Mouse (Mus musculus): Measurements from ENCODE around the gene Cdca5. TPM values are rescaled to one million over a fixed set of nuclear protein-coding genes. Genes with fewer than 3 reads are reported as not detected.
"Not testable (repeated sequence)": the region's sequence is repeated elsewhere in the genome, so short reads cannot be mapped to it uniquely, and the experiment has no call there.

Cdca5 gene
- polyA plus RNA-seq (2014; fragmentation: Nextera tagmentation; extraction: Ambion mirVana): 6.3 and 6.8 TPM in 2 replicates

DNA sequence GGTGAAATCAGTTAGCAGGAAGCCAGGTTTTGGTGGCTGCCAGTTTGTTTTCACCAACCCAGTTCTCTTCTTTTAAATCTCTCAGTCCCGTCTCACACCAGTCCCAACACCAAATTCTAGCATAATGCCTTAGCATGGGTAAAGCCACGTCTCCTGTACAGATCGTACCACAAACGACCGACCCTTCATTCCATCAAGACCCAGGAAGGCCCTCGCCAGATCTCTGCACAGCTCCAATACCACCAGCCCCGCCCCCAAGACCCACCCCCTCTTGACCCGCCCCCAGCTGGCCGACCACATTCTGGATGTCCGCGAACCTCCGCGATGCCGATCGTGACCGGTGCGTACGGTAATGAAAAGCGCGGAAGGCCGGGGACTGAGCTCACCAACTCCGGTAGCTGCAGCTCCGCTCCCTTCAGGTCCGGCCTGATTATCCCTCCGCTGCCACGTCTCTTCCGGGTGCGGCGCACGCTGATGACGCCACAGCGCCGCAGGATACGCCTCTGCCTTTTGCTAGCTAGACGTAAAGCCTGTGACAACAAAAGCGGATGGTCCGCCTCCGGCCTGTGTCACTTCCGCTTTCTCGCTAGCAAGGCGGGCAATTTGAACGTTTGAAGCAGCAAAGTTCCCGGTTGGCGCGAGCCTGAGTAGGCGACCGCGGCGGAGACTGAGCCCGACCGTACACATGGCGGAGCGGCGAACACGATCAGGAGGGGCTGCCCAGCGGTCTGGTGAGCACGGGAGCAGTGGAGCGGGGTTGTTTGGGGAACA, at the start of gene Cdca5, which contains the start of gene Zfpl1:
Gene Cdca5, plus strand, starts transcription at position 506 of the 771 bp plus-strand sequence.
Gene Zfpl1, minus strand, starts transcription at position 479 of the 771 bp plus-strand sequence.
- Histone ChIP-seq H3K4me3 (replicated peaks; ENCODE audit: low read length) (peak within 1 kb of the TSS; percentile 47), H3K27me3 (ENCODE audit: control insufficient read depth, insufficient read depth, low read length) (no peaks in the 10 kb centered on the region), H3K9ac (peak within 1 kb of the TSS; percentile 68), H3K27ac (peak within 1 kb of the TSS; percentile 26; the same call in 1 of the 2 replicates), H3K4me1 (replicated peaks; ENCODE audit: control insufficient read depth, insufficient read depth, low read length) (peaks cover 14% of the 10 kb centered on the region), H3K4me2 (replicated peaks) (peak within 1 kb of the TSS; percentile 92), H3K9me3 (ENCODE audit: control insufficient read depth, low read length) (no peaks in the 10 kb centered on the region), H3K36me3 (replicated peaks; ENCODE audit: control insufficient read depth, insufficient read depth) (peaks cover 29% of the 10 kb centered on the region)
- ATAC-seq (ENCODE audit: low FRiP score): peak; percentile 91
- peak; percentile 100 for DNase-seq (ENCODE audit: low spot score)
- WGBS: under 1% methylated on average over 58 of the region's 58 CpGs

DNA sequence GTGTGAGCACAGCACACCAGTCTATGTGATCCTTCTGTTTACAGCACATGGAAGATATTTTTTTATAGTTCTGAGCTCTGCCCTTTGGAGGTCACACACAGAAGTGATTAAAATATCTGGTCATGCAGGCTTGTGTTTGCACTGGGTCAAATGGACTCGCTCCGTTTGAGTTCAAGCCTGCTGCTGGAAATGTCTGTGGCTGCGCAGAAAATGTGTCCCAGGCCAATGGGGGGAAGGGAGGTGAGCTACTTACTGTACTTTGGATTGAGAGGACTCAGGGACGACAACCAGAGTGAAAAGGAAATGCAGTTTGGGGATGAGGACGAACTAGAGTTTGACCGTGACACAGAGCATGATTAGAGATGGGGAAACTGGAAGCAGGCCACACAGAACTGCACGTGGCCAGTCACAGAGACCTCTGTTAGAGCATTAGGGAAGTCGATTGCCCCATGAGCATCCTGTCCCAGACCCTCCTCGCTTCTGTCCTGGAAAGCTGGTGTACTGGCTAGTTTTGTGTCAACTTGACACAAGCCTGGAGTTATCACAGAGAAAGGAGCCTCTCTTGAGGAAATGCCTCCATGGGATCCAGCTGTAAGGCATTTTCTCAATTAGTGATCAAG, 48.7 kb upstream of the Cdca5 start:
- H3K4me1 ChIP-seq (replicated peaks; ENCODE audit: control insufficient read depth, insufficient read depth, low read length): no peaks in the 10 kb centered on the region
- H3K27ac ChIP-seq: no peak overlapping the region
- H3K4me3 ChIP-seq (replicated peaks; ENCODE audit: low read length): no peak overlapping the region
- WGBS: 79% methylated on average over 9 of the region's 9 CpGs
- H3K9me3 ChIP-seq (ENCODE audit: control insufficient read depth, low read length): no peaks in the 10 kb centered on the region
- no peak overlapping the region for H3K4me2 ChIP-seq (replicated peaks)
- no peak for ATAC-seq (ENCODE audit: low FRiP score)
- no peak overlapping the region for H3K9ac ChIP-seq
- H3K36me3 ChIP-seq (replicated peaks; ENCODE audit: control insufficient read depth, insufficient read depth): no peaks in the 10 kb centered on the region
- DNase-seq (ENCODE audit: low spot score): no peak
- no peaks in the 10 kb centered on the region for H3K27me3 ChIP-seq (ENCODE audit: control insufficient read depth, insufficient read depth, low read length)

DNA sequence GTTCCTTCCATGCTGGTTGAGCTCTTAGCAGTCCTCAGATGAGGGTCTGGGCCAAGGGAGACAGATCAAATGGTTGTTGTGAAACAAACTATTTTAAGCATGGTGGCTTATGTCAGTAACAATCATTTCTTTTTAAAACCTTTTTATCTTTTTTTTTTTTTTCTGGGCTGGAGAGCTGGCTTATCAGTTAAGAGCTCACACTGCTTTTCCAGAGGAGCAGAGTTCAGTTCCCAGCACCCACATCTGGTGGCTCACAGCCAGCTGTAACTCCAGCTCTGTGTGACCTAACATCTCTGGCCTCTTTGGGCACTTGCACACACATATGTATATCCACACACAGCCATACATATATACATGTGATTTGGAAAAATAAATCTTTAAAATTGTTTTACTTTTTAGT, 47.1 kb upstream of the Cdca5 start:
- no peaks in the 10 kb centered on the region for H3K4me1 ChIP-seq (replicated peaks; ENCODE audit: control insufficient read depth, insufficient read depth, low read length)
- no peak for ATAC-seq (ENCODE audit: low FRiP score)
- H3K4me2 ChIP-seq (replicated peaks): no peak overlapping the region
- no peak overlapping the region for H3K4me3 ChIP-seq (replicated peaks; ENCODE audit: low read length)
- H3K27ac ChIP-seq: no peak overlapping the region
- H3K27me3 ChIP-seq (ENCODE audit: control insufficient read depth, insufficient read depth, low read length): no peaks in the 10 kb centered on the region
- no peaks in the 10 kb centered on the region for H3K9me3 ChIP-seq (ENCODE audit: control insufficient read depth, low read length)
- H3K9ac ChIP-seq: no peak overlapping the region
- no peaks in the 10 kb centered on the region for H3K36me3 ChIP-seq (replicated peaks; ENCODE audit: control insufficient read depth, insufficient read depth)
- no peak for DNase-seq (ENCODE audit: low spot score)

DNA sequence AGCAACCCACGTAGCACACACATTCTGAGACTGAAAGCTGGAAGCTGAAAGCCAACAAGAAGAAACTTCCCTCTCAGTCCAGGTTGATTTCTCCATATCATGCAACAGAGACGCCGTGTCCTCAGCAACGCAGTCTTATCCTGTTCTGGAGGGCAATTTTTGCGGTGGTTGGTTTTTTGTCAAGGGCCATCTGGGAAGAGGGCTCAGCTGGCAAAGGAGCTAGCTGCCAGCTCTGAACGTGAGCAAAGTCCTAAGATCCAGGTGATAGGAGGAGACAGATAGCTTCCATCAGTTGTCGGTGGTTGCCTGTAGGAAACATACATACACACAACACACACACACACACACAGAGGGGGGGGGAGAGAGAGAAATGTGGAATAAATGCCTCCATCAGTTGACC, 46.5 kb upstream of the Cdca5 start:
- H3K4me3 ChIP-seq (replicated peaks; ENCODE audit: low read length): no peak overlapping the region
- H3K36me3 ChIP-seq (replicated peaks; ENCODE audit: control insufficient read depth, insufficient read depth): no peaks in the 10 kb centered on the region
- WGBS: 85% methylated on average over 7 of the region's 7 CpGs
- H3K9me3 ChIP-seq (ENCODE audit: control insufficient read depth, low read length): no peaks in the 10 kb centered on the region
- H3K27me3 ChIP-seq (ENCODE audit: control insufficient read depth, insufficient read depth, low read length): no peaks in the 10 kb centered on the region
- no peaks in the 10 kb centered on the region for H3K4me1 ChIP-seq (replicated peaks; ENCODE audit: control insufficient read depth, insufficient read depth, low read length)
- H3K27ac ChIP-seq: no peak overlapping the region
- ATAC-seq (ENCODE audit: low FRiP score): no peak
- no peak overlapping the region for H3K4me2 ChIP-seq (replicated peaks)
- DNase-seq (ENCODE audit: low spot score): no peak
- no peak overlapping the region for H3K9ac ChIP-seq

DNA sequence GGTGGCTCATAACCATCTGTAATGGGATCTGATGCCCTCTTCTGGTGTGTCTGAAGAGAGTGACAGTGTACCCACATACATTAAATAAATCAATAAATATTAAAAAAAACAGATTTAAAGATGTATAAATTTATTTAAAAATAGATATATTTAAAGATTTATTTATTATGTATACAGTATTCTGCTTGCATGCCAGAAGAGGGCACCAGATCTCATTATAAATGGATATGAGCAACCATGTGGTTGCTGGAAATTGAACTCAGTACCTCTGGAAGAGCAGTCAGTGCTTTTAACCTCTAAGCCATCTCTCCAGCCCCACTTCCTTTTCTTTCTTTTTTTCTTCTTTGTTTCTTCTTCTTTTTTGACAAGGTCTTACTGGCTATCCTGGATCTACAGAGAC, 44.8 kb upstream of the Cdca5 start:
- ATAC-seq (ENCODE audit: low FRiP score) (no peak), DNase-seq (ENCODE audit: low spot score) (no peak)
- Histone ChIP-seq H3K27ac (no peak overlapping the region), H3K9ac (no peak overlapping the region), H3K9me3 (ENCODE audit: control insufficient read depth, low read length) (no peaks in the 10 kb centered on the region), H3K4me3 (replicated peaks; ENCODE audit: low read length) (no peak overlapping the region), H3K4me2 (replicated peaks) (no peak overlapping the region), H3K36me3 (replicated peaks; ENCODE audit: control insufficient read depth, insufficient read depth) (no peaks in the 10 kb centered on the region), H3K4me1 (replicated peaks; ENCODE audit: control insufficient read depth, insufficient read depth, low read length) (peaks cover 2% of the 10 kb centered on the region), H3K27me3 (ENCODE audit: control insufficient read depth, insufficient read depth, low read length) (no peaks in the 10 kb centered on the region)

DNA sequence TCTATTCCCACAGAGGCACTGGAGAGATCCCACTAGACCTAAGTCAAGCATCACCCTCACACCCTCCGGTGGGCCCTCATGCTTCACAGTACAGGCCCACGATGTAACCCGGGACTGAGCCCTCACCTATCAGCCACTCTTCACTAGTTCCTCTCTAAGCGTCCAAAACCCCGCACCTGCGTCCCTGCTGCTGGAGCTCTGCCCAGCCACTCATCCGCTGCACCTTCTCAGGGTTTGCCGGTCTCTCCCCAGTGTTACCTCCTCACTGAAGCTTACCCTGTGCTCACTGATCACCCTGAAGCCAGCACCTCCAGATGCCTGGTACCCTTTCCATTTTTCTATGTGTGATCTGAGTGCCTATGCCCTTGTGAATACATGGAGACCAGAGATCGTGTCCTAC, 42.5 kb upstream of the Cdca5 start:
- Histone ChIP-seq H3K9me3 (ENCODE audit: control insufficient read depth, low read length) (no peaks in the 10 kb centered on the region), H3K27ac (no peak overlapping the region), H3K4me1 (replicated peaks; ENCODE audit: control insufficient read depth, insufficient read depth, low read length) (peaks cover 10% of the 10 kb centered on the region), H3K27me3 (ENCODE audit: control insufficient read depth, insufficient read depth, low read length) (no peaks in the 10 kb centered on the region), H3K4me2 (replicated peaks) (no peak overlapping the region), H3K9ac (peak overlapping the region; percentile 24; the same call in 1 of the 2 replicates), H3K36me3 (replicated peaks; ENCODE audit: control insufficient read depth, insufficient read depth) (no peaks in the 10 kb centered on the region), H3K4me3 (replicated peaks; ENCODE audit: low read length) (no peak overlapping the region)
- DNase-seq (ENCODE audit: low spot score) (no peak), ATAC-seq (ENCODE audit: low FRiP score) (no peak)
- 76% methylated on average over 9 of the region's 9 CpGs for WGBS

DNA sequence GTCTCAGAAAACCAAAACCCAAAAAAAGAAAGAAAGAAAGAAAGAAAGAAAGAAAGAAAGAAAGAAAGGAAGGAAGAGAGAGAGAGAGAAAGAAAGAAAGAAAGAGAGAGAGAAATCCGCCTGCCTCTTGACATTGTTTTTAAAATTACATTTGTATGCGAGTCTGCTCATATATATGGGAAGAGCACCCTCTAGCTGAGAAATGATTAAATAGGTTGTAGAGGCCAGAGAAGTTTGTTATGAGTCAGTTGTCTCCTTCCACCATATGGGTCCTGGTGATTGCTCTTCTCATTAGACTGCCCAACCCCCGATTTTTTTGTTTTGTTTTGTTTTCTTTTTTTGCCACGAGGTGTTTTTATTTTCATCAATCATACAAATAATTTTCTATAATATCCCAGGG, 40.7 kb upstream of the Cdca5 start:
- peak; percentile 62 for DNase-seq (ENCODE audit: low spot score)
- not testable (repeated sequence) for H3K27ac ChIP-seq; H3K4me2 ChIP-seq (replicated peaks); H3K9me3 ChIP-seq (ENCODE audit: control insufficient read depth, low read length); H3K9ac ChIP-seq; ATAC-seq (ENCODE audit: low FRiP score); H3K4me3 ChIP-seq (replicated peaks; ENCODE audit: low read length); H3K27me3 ChIP-seq (ENCODE audit: control insufficient read depth, insufficient read depth, low read length)
- peaks cover 12% of the 10 kb centered on the region for H3K36me3 ChIP-seq (replicated peaks; ENCODE audit: control insufficient read depth, insufficient read depth)
- WGBS: 67% methylated on average over 4 of the region's 4 CpGs
- H3K4me1 ChIP-seq (replicated peaks; ENCODE audit: control insufficient read depth, insufficient read depth, low read length): peaks cover 21% of the 10 kb centered on the region

DNA sequence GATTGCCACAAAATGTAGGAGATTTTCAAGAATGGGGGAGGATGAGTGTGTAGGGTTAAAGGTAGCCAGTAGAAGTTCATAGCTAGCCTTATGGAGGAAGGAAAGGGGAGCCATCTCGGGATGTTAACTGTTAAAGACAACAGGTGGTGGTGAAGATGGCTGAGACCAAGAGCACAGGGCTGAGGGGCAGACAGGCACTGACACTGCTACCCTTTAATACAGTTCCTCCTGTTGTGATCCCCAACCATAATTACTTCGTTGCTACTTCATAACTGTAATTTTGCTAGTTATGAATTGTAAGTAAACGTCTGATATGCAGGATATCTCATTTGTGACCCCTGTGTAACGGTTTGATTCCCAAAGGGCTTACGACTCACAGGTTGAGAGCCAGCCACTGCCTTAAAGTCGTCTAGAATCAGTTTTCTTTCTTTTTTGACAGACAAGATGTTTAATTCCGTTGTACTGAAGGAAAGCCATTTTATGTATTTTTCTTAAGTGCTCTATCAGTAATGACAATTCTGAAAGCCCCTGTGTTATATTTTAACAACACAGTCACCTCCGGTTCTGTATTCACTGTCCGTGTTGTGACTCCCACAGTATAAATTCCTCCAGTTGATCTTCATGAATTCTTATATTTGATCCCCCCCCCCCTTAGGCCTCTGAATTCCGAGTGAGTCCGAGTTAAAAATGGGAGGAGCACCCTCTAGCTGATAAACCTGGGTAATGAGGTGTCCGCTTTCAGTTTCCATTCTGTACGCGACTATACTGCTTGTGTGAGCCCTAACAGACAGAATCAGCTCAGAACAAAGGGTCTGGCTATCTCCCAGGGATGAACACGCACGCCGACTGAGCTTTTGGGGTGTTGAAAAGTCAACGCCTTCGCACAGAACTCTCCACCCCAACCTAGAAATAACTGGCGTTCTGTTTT, 39.2 kb upstream of the Cdca5 start:
- 22% methylated on average over 20 of the region's 20 CpGs for WGBS
- no peak for DNase-seq (ENCODE audit: low spot score)

More for the DNA sequence above, 39.2 kb upstream of the Cdca5 start:
- Histone ChIP-seq H3K27ac (peak overlapping the region; percentile 99), H3K36me3 (replicated peaks; ENCODE audit: control insufficient read depth, insufficient read depth) (peaks cover 28% of the 10 kb centered on the region), H3K9me3 (ENCODE audit: control insufficient read depth, low read length) (no peaks in the 10 kb centered on the region), H3K27me3 (ENCODE audit: control insufficient read depth, insufficient read depth, low read length) (no peaks in the 10 kb centered on the region), H3K4me1 (replicated peaks; ENCODE audit: control insufficient read depth, insufficient read depth, low read length) (peaks cover 21% of the 10 kb centered on the region), H3K9ac (peak overlapping the region; percentile 85), H3K4me3 (replicated peaks; ENCODE audit: low read length) (peak overlapping the region; percentile 98), H3K4me2 (replicated peaks) (peak overlapping the region; percentile 98)
- ATAC-seq (ENCODE audit: low FRiP score): peak; percentile 31

Measured in hindbrain, embryonic 14.5 days (tissue).